Mouse (Mus musculus): ENCODE measurements around the gene Ugt1a7c. TPM values are rescaled to one million over a fixed set of nuclear protein-coding genes. Genes with fewer than 3 reads are reported as not detected.
A peak's percentile ranks its signal among the peaks of the same experiment; 100 is the strongest.

The Ugt1a7c gene
- polyA plus RNA-seq, 1 experiment from 2014 or later: 0.39 TPM

DNA sequence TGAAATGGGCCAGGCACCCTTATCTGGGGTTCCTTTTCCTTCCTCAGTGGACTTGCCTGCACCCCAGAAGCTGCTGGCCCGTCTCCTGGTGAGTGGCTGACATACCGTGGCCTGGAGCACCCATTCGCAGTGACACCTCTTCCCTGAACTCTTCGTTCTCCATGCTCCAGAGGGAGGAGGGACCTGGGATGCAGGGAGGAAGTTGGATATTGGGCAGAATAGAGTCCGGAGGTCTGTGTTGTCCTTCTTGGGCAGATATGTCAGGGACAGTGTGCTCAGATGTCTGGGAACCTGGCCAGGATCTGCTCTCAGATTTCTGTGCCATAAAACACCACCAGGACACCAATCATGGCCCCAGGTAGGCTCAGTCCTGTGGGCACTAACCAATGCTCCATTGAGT lies 145.2 kb downstream of the Ugt1a7c start:
- H3K4me3 ChIP-seq (ENCODE audit: low read depth, low read length): no peak overlapping the region
- 65% methylated on average over 5 of the region's 5 CpGs for WGBS (ENCODE audit: insufficient replicate concordance)
- H3K9ac ChIP-seq (ENCODE audit: low read depth, low read length): no peak overlapping the region
- no peak overlapping the region for H3K4me2 ChIP-seq
- peaks cover 90% of the 10 kb centered on the region for H3K9me3 ChIP-seq (replicated peaks; ENCODE audit: control insufficient read depth, low read length)
- ATAC-seq (replicated peaks; ENCODE audit: insufficient number of reproducible peaks, low FRiP score, low TSS enrichment): no peak
- H3K27me3 ChIP-seq (ENCODE audit: control insufficient read depth, insufficient read depth, low read length): no peaks in the 10 kb centered on the region
- H3K4me1 ChIP-seq (ENCODE audit: control insufficient read depth, insufficient read depth, low read length): no peaks in the 10 kb centered on the region
- no peak overlapping the region for H3K27ac ChIP-seq (ENCODE audit: low read depth, low read length)
- no peaks in the 10 kb centered on the region for H3K36me3 ChIP-seq (ENCODE audit: control insufficient read depth, insufficient read depth, low read length)

DNA sequence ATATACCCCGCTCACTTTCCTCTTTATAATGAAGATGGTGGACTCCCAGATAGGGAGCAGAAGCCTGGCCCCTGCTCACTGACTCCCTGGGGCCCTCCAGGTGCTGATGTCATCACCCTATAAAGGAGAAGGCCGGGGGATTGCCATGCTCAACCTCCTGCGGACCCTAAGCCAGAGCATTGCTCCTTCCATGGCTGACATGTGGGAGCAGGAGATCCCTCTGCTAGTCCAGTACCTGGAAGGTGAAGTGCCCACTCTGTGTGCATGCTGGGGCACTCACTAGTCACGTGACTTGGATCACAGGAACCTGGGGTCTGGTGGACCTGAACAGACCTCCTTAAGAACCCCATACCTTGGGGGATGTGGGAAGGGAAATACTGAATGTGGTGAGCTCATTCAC lies 145.7 kb downstream of the Ugt1a7c start:
- Histone ChIP-seq H3K4me2 (no peak overlapping the region), H3K27me3 (ENCODE audit: control insufficient read depth, insufficient read depth, low read length) (no peaks in the 10 kb centered on the region), H3K4me1 (ENCODE audit: control insufficient read depth, insufficient read depth, low read length) (no peaks in the 10 kb centered on the region), H3K36me3 (ENCODE audit: control insufficient read depth, insufficient read depth, low read length) (no peaks in the 10 kb centered on the region), H3K9ac (ENCODE audit: low read depth, low read length) (no peak overlapping the region), H3K4me3 (ENCODE audit: low read depth, low read length) (no peak overlapping the region), H3K9me3 (replicated peaks; ENCODE audit: control insufficient read depth, low read length) (peaks cover 90% of the 10 kb centered on the region), H3K27ac (ENCODE audit: low read depth, low read length) (no peak overlapping the region)
- WGBS (ENCODE audit: insufficient replicate concordance): 68% methylated on average over 4 of the region's 4 CpGs
- peak; percentile 4; the same call in 1 of the 2 replicates for ATAC-seq (replicated peaks; ENCODE audit: insufficient number of reproducible peaks, low FRiP score, low TSS enrichment)

DNA sequence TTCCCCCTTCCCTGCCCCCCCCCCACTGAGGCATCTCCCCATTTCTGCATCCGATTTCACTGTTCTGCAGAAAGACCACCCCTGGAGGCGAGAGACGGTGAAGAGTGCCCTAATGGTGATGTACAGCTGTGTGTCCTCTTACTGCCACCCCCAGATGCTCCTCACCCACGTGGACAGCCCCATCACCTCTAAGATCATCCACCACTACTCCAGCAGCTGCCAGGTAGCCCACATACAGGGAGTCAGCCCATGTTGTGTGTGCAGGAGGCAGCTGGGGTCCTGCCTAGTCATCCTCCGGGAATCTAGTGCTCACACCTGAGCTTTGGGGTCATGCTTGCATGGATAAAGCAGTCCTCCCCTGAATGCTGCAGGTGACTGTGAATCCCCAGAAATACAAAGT lies 149.0 kb downstream of the Ugt1a7c start:
- Histone ChIP-seq H3K27me3 (ENCODE audit: control insufficient read depth, insufficient read depth, low read length) (no peaks in the 10 kb centered on the region), H3K9me3 (replicated peaks; ENCODE audit: control insufficient read depth, low read length) (peaks cover 93% of the 10 kb centered on the region)

DNA sequence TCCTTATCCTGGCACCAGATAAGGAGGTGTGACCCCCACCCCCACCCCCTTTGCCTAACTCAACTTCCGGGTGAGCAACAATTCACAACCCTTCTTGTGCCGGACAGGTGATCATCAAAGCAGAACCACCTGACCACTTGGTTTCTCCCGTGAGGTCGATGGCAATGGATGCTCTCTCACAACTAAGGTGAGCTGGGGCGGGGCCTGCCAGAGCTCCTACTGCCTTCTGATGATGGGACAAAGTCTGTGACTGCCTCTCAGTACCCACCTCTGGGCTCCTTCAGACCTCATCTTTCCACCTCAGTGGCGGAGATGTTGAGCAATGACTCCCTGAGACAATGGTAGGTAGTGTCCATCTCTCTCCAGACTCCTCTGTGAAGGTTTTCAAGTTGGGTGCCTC lies 151.0 kb downstream of the Ugt1a7c start:
- 69% methylated on average over 6 of the region's 6 CpGs for WGBS (ENCODE audit: insufficient replicate concordance)
- Histone ChIP-seq H3K27me3 (ENCODE audit: control insufficient read depth, insufficient read depth, low read length) (no peaks in the 10 kb centered on the region), H3K36me3 (ENCODE audit: control insufficient read depth, insufficient read depth, low read length) (no peaks in the 10 kb centered on the region), H3K4me2 (no peak overlapping the region), H3K9ac (ENCODE audit: low read depth, low read length) (no peak overlapping the region), H3K4me3 (ENCODE audit: low read depth, low read length) (no peak overlapping the region), H3K9me3 (replicated peaks; ENCODE audit: control insufficient read depth, low read length) (peaks cover 93% of the 10 kb centered on the region), H3K27ac (ENCODE audit: low read depth, low read length) (no peak overlapping the region), H3K4me1 (ENCODE audit: control insufficient read depth, insufficient read depth, low read length) (no peaks in the 10 kb centered on the region)
- ATAC-seq (replicated peaks; ENCODE audit: insufficient number of reproducible peaks, low FRiP score, low TSS enrichment): no peak

More for the DNA sequence above, 149.0 kb downstream of the Ugt1a7c start:
- Histone ChIP-seq H3K4me2 (no peak overlapping the region), H3K36me3 (ENCODE audit: control insufficient read depth, insufficient read depth, low read length) (no peaks in the 10 kb centered on the region), H3K4me3 (ENCODE audit: low read depth, low read length) (no peak overlapping the region), H3K4me1 (ENCODE audit: control insufficient read depth, insufficient read depth, low read length) (no peaks in the 10 kb centered on the region), H3K9ac (ENCODE audit: low read depth, low read length) (no peak overlapping the region), H3K27ac (ENCODE audit: low read depth, low read length) (no peak overlapping the region)
- WGBS (ENCODE audit: insufficient replicate concordance): 56% methylated on average over 5 of the region's 5 CpGs
- ATAC-seq (replicated peaks; ENCODE audit: insufficient number of reproducible peaks, low FRiP score, low TSS enrichment): no peak

DNA sequence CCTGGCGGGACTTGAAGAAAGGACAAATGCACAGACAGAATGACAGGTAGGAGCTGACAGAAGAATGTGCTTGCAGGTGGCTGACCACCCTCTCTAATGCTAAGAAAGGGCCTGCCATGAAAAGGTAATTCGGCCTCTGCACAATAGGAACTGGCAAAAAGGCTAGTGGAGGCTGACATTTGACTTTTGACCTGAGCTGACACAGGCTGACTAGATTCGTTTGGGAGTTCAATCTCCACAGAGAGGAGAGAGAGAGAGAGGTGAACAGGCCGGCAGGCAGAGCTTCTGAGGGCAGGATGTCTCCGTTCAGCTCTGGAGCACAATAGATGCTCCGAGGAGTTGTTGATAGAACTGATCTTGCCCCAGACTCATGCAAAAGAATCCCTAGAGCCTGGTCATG lies 151.5 kb downstream of the Ugt1a7c start:
- Histone ChIP-seq H3K36me3 (ENCODE audit: control insufficient read depth, insufficient read depth, low read length) (no peaks in the 10 kb centered on the region), H3K27ac (ENCODE audit: low read depth, low read length) (no peak overlapping the region), H3K9ac (ENCODE audit: low read depth, low read length) (no peak overlapping the region), H3K4me1 (ENCODE audit: control insufficient read depth, insufficient read depth, low read length) (no peaks in the 10 kb centered on the region), H3K27me3 (ENCODE audit: control insufficient read depth, insufficient read depth, low read length) (no peaks in the 10 kb centered on the region), H3K4me2 (no peak overlapping the region), H3K9me3 (replicated peaks; ENCODE audit: control insufficient read depth, low read length) (peaks cover 93% of the 10 kb centered on the region), H3K4me3 (ENCODE audit: low read depth, low read length) (no peak overlapping the region)
- no peak for ATAC-seq (replicated peaks; ENCODE audit: insufficient number of reproducible peaks, low FRiP score, low TSS enrichment)
- 42% methylated on average over 6 of the region's 6 CpGs for WGBS (ENCODE audit: insufficient replicate concordance)

DNA sequence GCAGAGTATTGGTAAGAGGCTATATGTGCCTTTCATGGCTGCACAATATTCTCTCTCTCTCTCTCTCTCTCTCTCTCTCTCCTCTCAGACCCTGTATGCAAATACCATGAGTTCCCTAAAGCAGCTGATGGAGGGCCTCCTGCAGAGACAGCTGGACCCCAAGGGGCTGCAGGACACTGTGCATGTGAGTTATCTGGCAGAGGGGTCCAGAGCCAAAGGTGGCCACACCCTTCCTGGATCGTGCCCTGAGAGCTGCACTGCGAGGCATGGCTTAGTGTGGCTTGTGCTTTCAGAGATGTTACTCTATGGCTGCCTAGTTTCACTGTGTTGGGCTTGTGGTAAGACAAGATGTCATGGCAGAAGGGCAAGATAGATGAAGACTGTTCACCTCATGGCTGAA lies 152.8 kb downstream of the Ugt1a7c start:
- Histone ChIP-seq H3K4me1 (ENCODE audit: control insufficient read depth, insufficient read depth, low read length) (no peaks in the 10 kb centered on the region), H3K9ac (ENCODE audit: low read depth, low read length) (no peak overlapping the region), H3K9me3 (replicated peaks; ENCODE audit: control insufficient read depth, low read length) (peaks cover 96% of the 10 kb centered on the region), H3K27ac (ENCODE audit: low read depth, low read length) (no peak overlapping the region), H3K4me3 (ENCODE audit: low read depth, low read length) (no peak overlapping the region), H3K27me3 (ENCODE audit: control insufficient read depth, insufficient read depth, low read length) (no peaks in the 10 kb centered on the region), H3K36me3 (ENCODE audit: control insufficient read depth, insufficient read depth, low read length) (no peaks in the 10 kb centered on the region), H3K4me2 (no peak overlapping the region)
- no peak for ATAC-seq (replicated peaks; ENCODE audit: insufficient number of reproducible peaks, low FRiP score, low TSS enrichment)
- WGBS (ENCODE audit: insufficient replicate concordance): 50% methylated on average over 2 of the region's 2 CpGs

DNA sequence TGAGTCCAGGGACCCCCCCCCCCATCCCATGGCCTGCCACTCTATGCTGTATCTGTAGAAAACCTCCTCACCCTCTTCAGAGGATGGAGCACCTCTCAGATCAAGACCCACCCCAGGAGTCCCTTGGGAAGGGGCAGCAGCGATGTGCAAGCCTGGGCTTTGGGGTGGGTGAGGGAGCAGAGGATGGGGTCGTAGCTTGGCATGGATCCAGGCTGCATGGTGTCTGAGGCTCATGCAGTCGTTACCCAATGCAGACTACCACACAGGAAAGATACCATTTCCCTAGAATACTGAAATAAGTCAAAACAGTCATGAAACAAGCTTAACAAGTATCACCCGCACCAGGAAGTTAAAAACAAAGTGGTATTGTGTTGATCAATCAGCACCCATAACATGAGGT lies 153.8 kb downstream of the Ugt1a7c start:
- no peak overlapping the region for H3K4me3 ChIP-seq (ENCODE audit: low read depth, low read length)
- peaks cover 97% of the 10 kb centered on the region for H3K9me3 ChIP-seq (replicated peaks; ENCODE audit: control insufficient read depth, low read length)
- H3K27ac ChIP-seq (ENCODE audit: low read depth, low read length): no peak overlapping the region
- no peak overlapping the region for H3K4me2 ChIP-seq
- no peak overlapping the region for H3K9ac ChIP-seq (ENCODE audit: low read depth, low read length)
- WGBS (ENCODE audit: insufficient replicate concordance): 64% methylated on average over 4 of the region's 4 CpGs
- H3K36me3 ChIP-seq (ENCODE audit: control insufficient read depth, insufficient read depth, low read length): no peaks in the 10 kb centered on the region
- H3K4me1 ChIP-seq (ENCODE audit: control insufficient read depth, insufficient read depth, low read length): no peaks in the 10 kb centered on the region
- no peak for ATAC-seq (replicated peaks; ENCODE audit: insufficient number of reproducible peaks, low FRiP score, low TSS enrichment)
- no peaks in the 10 kb centered on the region for H3K27me3 ChIP-seq (ENCODE audit: control insufficient read depth, insufficient read depth, low read length)

DNA sequence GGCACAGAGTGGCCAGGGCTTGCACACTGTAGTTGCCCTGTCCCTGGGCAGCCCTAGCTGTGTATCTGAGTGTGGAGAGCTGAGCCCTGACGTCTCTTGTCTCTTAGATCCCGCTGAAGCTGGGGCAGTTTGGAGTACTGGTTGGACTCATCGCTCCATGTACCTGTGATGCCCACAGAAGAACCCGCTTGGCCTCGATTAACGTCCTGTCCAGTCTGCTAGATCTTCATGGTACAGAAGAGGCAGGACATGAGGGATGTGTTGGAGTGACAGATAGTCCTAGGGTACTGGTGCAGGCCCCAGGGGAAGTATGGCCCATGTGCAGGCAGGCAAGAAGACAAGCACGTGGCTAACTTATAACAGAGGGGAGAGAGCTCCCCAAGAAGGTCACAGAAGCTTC lies 154.7 kb downstream of the Ugt1a7c start:
- Histone ChIP-seq H3K4me2 (no peak overlapping the region), H3K27me3 (ENCODE audit: control insufficient read depth, insufficient read depth, low read length) (no peaks in the 10 kb centered on the region), H3K36me3 (ENCODE audit: control insufficient read depth, insufficient read depth, low read length) (no peaks in the 10 kb centered on the region), H3K9me3 (replicated peaks; ENCODE audit: control insufficient read depth, low read length) (peaks cover 97% of the 10 kb centered on the region), H3K9ac (ENCODE audit: low read depth, low read length) (no peak overlapping the region), H3K4me3 (ENCODE audit: low read depth, low read length) (no peak overlapping the region), H3K4me1 (ENCODE audit: control insufficient read depth, insufficient read depth, low read length) (no peaks in the 10 kb centered on the region), H3K27ac (ENCODE audit: low read depth, low read length) (no peak overlapping the region)
- 75% methylated on average over 7 of the region's 7 CpGs for WGBS (ENCODE audit: insufficient replicate concordance)
- no peak for ATAC-seq (replicated peaks; ENCODE audit: insufficient number of reproducible peaks, low FRiP score, low TSS enrichment)

DNA sequence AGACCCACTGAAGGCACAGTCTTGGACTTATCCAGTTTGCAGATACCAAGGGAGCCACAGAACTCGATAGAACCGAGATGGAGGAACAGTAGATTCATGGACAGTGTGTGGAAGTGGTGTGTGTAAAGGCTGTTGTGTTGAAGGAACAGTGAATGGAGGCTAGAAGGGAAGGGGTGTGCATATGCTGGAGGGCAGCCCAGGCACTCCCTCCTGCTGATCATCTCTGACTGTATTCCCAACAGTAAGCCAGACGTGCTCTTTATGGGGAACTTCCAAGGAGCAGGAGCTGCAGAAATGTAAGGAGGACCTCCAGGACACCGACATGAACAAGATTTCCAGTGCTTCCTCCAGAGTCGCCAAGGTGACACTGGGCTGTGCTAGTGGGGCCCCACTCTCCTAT lies 155.2 kb downstream of the Ugt1a7c start:
- peaks cover 97% of the 10 kb centered on the region for H3K9me3 ChIP-seq (replicated peaks; ENCODE audit: control insufficient read depth, low read length)
- ATAC-seq (replicated peaks; ENCODE audit: insufficient number of reproducible peaks, low FRiP score, low TSS enrichment): no peak
- no peak overlapping the region for H3K4me2 ChIP-seq
- no peaks in the 10 kb centered on the region for H3K36me3 ChIP-seq (ENCODE audit: control insufficient read depth, insufficient read depth, low read length)
- no peak overlapping the region for H3K9ac ChIP-seq (ENCODE audit: low read depth, low read length)
- 75% methylated on average over 5 of the region's 5 CpGs for WGBS (ENCODE audit: insufficient replicate concordance)
- no peak overlapping the region for H3K4me3 ChIP-seq (ENCODE audit: low read depth, low read length)
- no peak overlapping the region for H3K27ac ChIP-seq (ENCODE audit: low read depth, low read length)
- H3K27me3 ChIP-seq (ENCODE audit: control insufficient read depth, insufficient read depth, low read length): no peaks in the 10 kb centered on the region
- H3K4me1 ChIP-seq (ENCODE audit: control insufficient read depth, insufficient read depth, low read length): no peaks in the 10 kb centered on the region
